Mouse (Mus musculus) MEL (cell line): ENCODE measurements around the gene Cpox. TPM values are rescaled to one million over a fixed set of nuclear protein-coding genes. Genes with fewer than 3 reads are reported as not detected.

ENCODE experiments used
- polyA plus RNA-seq, 2 experiments: library from polyadenylated mRNA; stranded (reverse) in 1 of 2; unstranded in 1 of 2; fragments of >175 nt in 1 of 2; fragments of >200 nt in 1 of 2; gene quantifications; 2 replicates each; pipeline versions ENCODE4 v1.2.1 to v1.2.4; 2012; ENCODE audit warnings: low replicate concordance in 2 of 2, low read depth in 1 of 2; ENCODE audit not compliant: insufficient read length in 2 of 2, insufficient read depth in 1 of 2, missing spikeins in 1 of 2
- total RNA-seq: library from RNA; depleted of rRNA; stranded (reverse); fragments of 300-350 nt; gene quantifications from 2 replicates; pipeline ENCODE4 v1.2.3, GENCODE M21; 2012; rRNA removed

Cpox gene
- total and polyA plus RNA-seq, 3 experiments: 110 to 421 (median 159) TPM

Other genes starting within 250 kb of the Cpox start
- gene St3gal6, start 146.0 kb upstream of the Cpox start, total RNA-seq: 2.5 and 4.0 TPM in 2 replicates
- gene St3gal6, start 146.0 kb upstream of the Cpox start, polyA plus RNA-seq: 1 to 10 TPM in 1 of 2 experiments, not detected in 1; 8.9 TPM
- gene Gm813, start 53.3 kb upstream of the Cpox start, total RNA-seq: not detected in 2 replicates
- not detected for gene Gm813, start 53.3 kb upstream of the Cpox start, polyA plus RNA-seq
- gene E330017A01Rik, start 31.6 kb upstream of the Cpox start, total RNA-seq: 4.3 and 7.5 TPM in 2 replicates
- gene E330017A01Rik, start 31.6 kb upstream of the Cpox start, polyA plus RNA-seq: 1 to 10 TPM in 1 of 2 experiments, not detected in 1; 8.2 TPM
- not detected in 2 replicates for gene Gpr15, start 48.8 kb downstream of the Cpox start, total RNA-seq
- gene Gpr15, start 48.8 kb downstream of the Cpox start, polyA plus RNA-seq: not detected
- 16.9 and 18.5 TPM in 2 replicates for gene Cldnd1, start 57.6 kb downstream of the Cpox start, total RNA-seq
- gene Cldnd1, start 57.6 kb downstream of the Cpox start, polyA plus RNA-seq: 10 to 100 TPM in 1 of 2 experiments, not detected in 1; 34.3 TPM
- not detected in 2 replicates for gene Olfr172, start 92.9 kb downstream of the Cpox start, total RNA-seq
- not detected for gene Olfr172, start 92.9 kb downstream of the Cpox start, polyA plus RNA-seq
- not detected in 2 replicates for gene Olfr173, start 130.0 kb downstream of the Cpox start, total RNA-seq
- gene Olfr173, start 130.0 kb downstream of the Cpox start, polyA plus RNA-seq: not detected
- gene Olfr175-ps1, start 156.5 kb downstream of the Cpox start, total RNA-seq: not detected in 2 replicates
- not detected for gene Olfr175-ps1, start 156.5 kb downstream of the Cpox start, polyA plus RNA-seq
- gene Olfr177, start 204.5 kb downstream of the Cpox start, total RNA-seq: 0.08 TPM in 1 of 2 replicates, not detected in the other
- gene Olfr177, start 204.5 kb downstream of the Cpox start, polyA plus RNA-seq: not detected
- 1.2 and 3.0 TPM in 2 replicates for gene Olfr178, start 221.8 kb downstream of the Cpox start, total RNA-seq
- 1 to 10 TPM in 1 of 2 experiments, not detected in 1; 3.5 TPM for gene Olfr178, start 221.8 kb downstream of the Cpox start, polyA plus RNA-seq